Mouse (Mus musculus): ENCODE measurements around the gene Myh13.

GRCm38 (mm10) chr11:67344556-67344955 lies 23.1 kb downstream of the Myh13 start:
- no peak for TF ChIP-seq EP300 (optimal IDR thresholded peaks at IDR 0.05)
- no peak for TF ChIP-seq CTCF (IDR thresholded peaks at IDR 0.05; ENCODE audit: low read depth)
